ENCODE assay signal across 7 mouse cellular contexts in genomic region chr11:32227041-32227440, GRCm38 (mm10). TPM values are rescaled to one million over a fixed set of nuclear protein-coding genes. Genes with fewer than 3 reads are reported as not detected.
DNase-seq lines count a peak whose midpoint lies in the region; ATAC-seq and TF ChIP-seq lines count a peak whose summit lies in the region.

No protein-coding gene starts in this region.

- peaks cover 72% of the 10 kb centered on the region for H3K4me1 ChIP-seq in megakaryocyte, embryonic 14.5 days
- peaks cover 17% of the 10 kb centered on the region for H3K4me1 ChIP-seq in embryonic fibroblast, embryonic 13.5 days (ENCODE audit: control insufficient read depth, insufficient read depth, low read length)
- H3K4me1 ChIP-seq in limb, embryonic 13.5 days: peaks cover 55% of the 10 kb centered on the region
- H3K4me1 ChIP-seq in stomach, embryonic 16.5 days (ENCODE audit: control insufficient read depth, insufficient read depth, low read length): peaks cover 40% of the 10 kb centered on the region

- TF ChIP-seq POLR2A in embryonic fibroblast, embryonic 13.5 days (IDR thresholded peaks at IDR 0.05; ENCODE audit: low read depth, low read length): peak; percentile 44

- peak overlapping the region; percentile 68 for H3K4me2 ChIP-seq in limb, embryonic 13.5 days (replicated peaks)
- peak overlapping the region; percentile 90 for H3K4me2 ChIP-seq in stomach, embryonic 16.5 days (ENCODE audit: low read depth, low read length)

- peaks cover 21% of the 10 kb centered on the region for H3K27me3 ChIP-seq in megakaryocyte, embryonic 14.5 days (replicated peaks)
- H3K27me3 ChIP-seq in limb, embryonic 13.5 days: no peaks in the 10 kb centered on the region
- no peaks in the 10 kb centered on the region for H3K27me3 ChIP-seq in stomach, embryonic 16.5 days (ENCODE audit: control insufficient read depth, insufficient read depth, low read length)

- peaks cover 46% of the 10 kb centered on the region for H3K36me3 ChIP-seq in megakaryocyte, embryonic 14.5 days (replicated peaks; ENCODE audit: low read length)
- H3K36me3 ChIP-seq in limb, embryonic 13.5 days: peaks cover 39% of the 10 kb centered on the region
- peaks cover 8% of the 10 kb centered on the region; the same call in 1 of the 2 replicates for H3K36me3 ChIP-seq in stomach, embryonic 16.5 days (ENCODE audit: control insufficient read depth, insufficient read depth, low read length)

- no peak for TF ChIP-seq CTCF in embryonic fibroblast, embryonic 13.5 days (IDR thresholded peaks at IDR 0.05; ENCODE audit: borderline replicate concordance, insufficient read depth, low read length)

- DNase-seq in left cerebral cortex, adult 8-10 months (ENCODE audit: low spot score in 2 of 2): no peak
- no peak for DNase-seq in gastrocnemius, postnatal 10 days

- H3K27ac ChIP-seq in embryonic fibroblast, embryonic 13.5 days (ENCODE audit: insufficient read depth, low read length): peak overlapping the region; percentile 89; the same call in 1 of the 2 replicates
- H3K27ac ChIP-seq in limb, embryonic 13.5 days: no peak overlapping the region
- H3K27ac ChIP-seq in stomach, embryonic 16.5 days (ENCODE audit: low read length): peak overlapping the region; percentile 95

- H3K9me3 ChIP-seq in megakaryocyte, embryonic 14.5 days: peaks cover 12% of the 10 kb centered on the region; the same call in 1 of the 2 replicates
- H3K9me3 ChIP-seq in limb, embryonic 13.5 days: no peaks in the 10 kb centered on the region
- no peaks in the 10 kb centered on the region for H3K9me3 ChIP-seq in stomach, embryonic 16.5 days (replicated peaks; ENCODE audit: control insufficient read depth, low read length)

- H3K9ac ChIP-seq in limb, embryonic 13.5 days: peak overlapping the region; percentile 84
- peak overlapping the region; percentile 88 for H3K9ac ChIP-seq in stomach, embryonic 16.5 days (ENCODE audit: low read length)

- H3K4me3 ChIP-seq in megakaryocyte, embryonic 14.5 days (replicated peaks): peak overlapping the region; percentile 98
- H3K4me3 ChIP-seq in embryonic fibroblast, embryonic 13.5 days (ENCODE audit: insufficient read depth, low read length): peak overlapping the region; percentile 76
- peak overlapping the region; percentile 73 for H3K4me3 ChIP-seq in limb, embryonic 13.5 days
- H3K4me3 ChIP-seq in stomach, embryonic 16.5 days (replicated peaks; ENCODE audit: low read length): peak overlapping the region; percentile 79

- ATAC-seq in megakaryocyte, adult 5-6 weeks (ENCODE audit: poor library complexity, severe bottlenecking): no peak
- no peak for ATAC-seq in limb, embryonic 13.5 days (ENCODE audit: low FRiP score, low read depth)
- no peak for ATAC-seq in stomach, embryonic 16.5 days (ENCODE audit: insufficient read depth, low FRiP score)

- 45% methylated on average over 1 of the region's 1 CpGs for WGBS in limb, embryonic 13.5 days
- 33% methylated on average over 1 of the region's 1 CpGs for WGBS in stomach, embryonic 16.5 days

RNA-seq across cellular contexts. Expression of gene Mpg, which starts 0.7 kb away (rescaled TPM):
- polyA plus RNA-seq in megakaryocyte, embryonic 14.5 days (2012; ENCODE audit: insufficient read depth, low replicate concordance): 3.6 and 8.8 TPM in 2 replicates
- 9.8 and 12.1 TPM in 2 replicates for total RNA-seq in megakaryocyte, adult 5-6 weeks (2015)
- 6.8 and 9.9 TPM in 2 replicates for total RNA-seq in megakaryocyte, adult 5-6 weeks (2017)
- polyA plus RNA-seq in embryonic fibroblast, embryonic 13.5 days (2011; ENCODE audit: insufficient read length, low read depth, missing spikeins): 20.7 and 21.2 TPM in 2 replicates
- 42.7 and 43.5 TPM in 2 replicates for polyA plus RNA-seq in limb, embryonic 13.5 days (2015; fragmentation: Nextera tagmentation; extraction: Ambion mirVana)
- polyA plus RNA-seq in stomach, embryonic 16.5 days (2015; fragmentation: Nextera tagmentation; extraction: Ambion mirVana): 32.6 and 33.8 TPM in 2 replicates
- total RNA-seq in left cerebral cortex, adult 8-10 months (2022): 10 to 100 TPM; 19.3 to 22.4 (median 20.9) TPM
- total RNA-seq in gastrocnemius, postnatal 10 days (2021): 10 to 100 TPM; 11.2 to 14.3 TPM

RNA-seq across cellular contexts. Expression of gene Rhbdf1, which starts 4.9 kb away (rescaled TPM):
- 16.1 and 37.2 TPM in 2 replicates for polyA plus RNA-seq in megakaryocyte, embryonic 14.5 days (2012; ENCODE audit: insufficient read depth, low replicate concordance)
- total RNA-seq in megakaryocyte, adult 5-6 weeks (2015): not detected in 2 replicates
- not detected in 2 replicates for total RNA-seq in megakaryocyte, adult 5-6 weeks (2017)
- polyA plus RNA-seq in embryonic fibroblast, embryonic 13.5 days (2011; ENCODE audit: insufficient read length, low read depth, missing spikeins): 45.9 and 49.1 TPM in 2 replicates
- polyA plus RNA-seq in limb, embryonic 13.5 days (2015; fragmentation: Nextera tagmentation; extraction: Ambion mirVana): 59.3 and 63.4 TPM in 2 replicates
- polyA plus RNA-seq in stomach, embryonic 16.5 days (2015; fragmentation: Nextera tagmentation; extraction: Ambion mirVana): 57.4 and 67.7 TPM in 2 replicates
- 10 to 100 TPM in 2 of 4 experiments, 1 to 10 TPM in 2; 8.4 to 14.2 (median 10.1) TPM for total RNA-seq in left cerebral cortex, adult 8-10 months (2022)
- total RNA-seq in gastrocnemius, postnatal 10 days (2021): 10 to 100 TPM; 26.3 to 35.3 TPM

RNA-seq across cellular contexts. Expression of gene Snrnp25, which starts 21.8 kb away (rescaled TPM):
- polyA plus RNA-seq in megakaryocyte, embryonic 14.5 days (2012; ENCODE audit: insufficient read depth, low replicate concordance): 15.1 and 78.7 TPM in 2 replicates
- 38.9 and 42.8 TPM in 2 replicates for total RNA-seq in megakaryocyte, adult 5-6 weeks (2015)
- total RNA-seq in megakaryocyte, adult 5-6 weeks (2017): 32.5 and 47.7 TPM in 2 replicates
- polyA plus RNA-seq in embryonic fibroblast, embryonic 13.5 days (2011; ENCODE audit: insufficient read length, low read depth, missing spikeins): 20.4 and 21.6 TPM in 2 replicates
- polyA plus RNA-seq in limb, embryonic 13.5 days (2015; fragmentation: Nextera tagmentation; extraction: Ambion mirVana): 58.7 and 66.4 TPM in 2 replicates
- 44.9 and 47.5 TPM in 2 replicates for polyA plus RNA-seq in stomach, embryonic 16.5 days (2015; fragmentation: Nextera tagmentation; extraction: Ambion mirVana)
- 10 to 100 TPM; 20.8 to 22.5 (median 22.0) TPM for total RNA-seq in left cerebral cortex, adult 8-10 months (2022)
- 1 to 10 TPM; 7.6 to 8.6 TPM for total RNA-seq in gastrocnemius, postnatal 10 days (2021)

RNA-seq across cellular contexts. Expression of gene Il9r, which starts 27.0 kb away (rescaled TPM):
- polyA plus RNA-seq in megakaryocyte, embryonic 14.5 days (2012; ENCODE audit: insufficient read depth, low replicate concordance): not detected in 2 replicates
- total RNA-seq in megakaryocyte, adult 5-6 weeks (2015): not detected in 2 replicates
- total RNA-seq in megakaryocyte, adult 5-6 weeks (2017): not detected in 2 replicates
- not detected in 2 replicates for polyA plus RNA-seq in embryonic fibroblast, embryonic 13.5 days (2011; ENCODE audit: insufficient read length, low read depth, missing spikeins)
- 0.14 and 0.50 TPM in 2 replicates for polyA plus RNA-seq in limb, embryonic 13.5 days (2015; fragmentation: Nextera tagmentation; extraction: Ambion mirVana)
- 0.07 and 0.09 TPM in 2 replicates for polyA plus RNA-seq in stomach, embryonic 16.5 days (2015; fragmentation: Nextera tagmentation; extraction: Ambion mirVana)
- total RNA-seq in left cerebral cortex, adult 8-10 months (2022): not detected
- not detected for total RNA-seq in gastrocnemius, postnatal 10 days (2021)

RNA-seq across cellular contexts. Expression of gene Nprl3, which starts 40.5 kb away (rescaled TPM):
- 14.4 and 52.1 TPM in 2 replicates for polyA plus RNA-seq in megakaryocyte, embryonic 14.5 days (2012; ENCODE audit: insufficient read depth, low replicate concordance)
- total RNA-seq in megakaryocyte, adult 5-6 weeks (2015): 6.6 and 10.7 TPM in 2 replicates
- total RNA-seq in megakaryocyte, adult 5-6 weeks (2017): 9.5 and 11.9 TPM in 2 replicates
- polyA plus RNA-seq in embryonic fibroblast, embryonic 13.5 days (2011; ENCODE audit: insufficient read length, low read depth, missing spikeins): 43.1 and 49.4 TPM in 2 replicates
- polyA plus RNA-seq in limb, embryonic 13.5 days (2015; fragmentation: Nextera tagmentation; extraction: Ambion mirVana): 46.0 and 47.0 TPM in 2 replicates
- polyA plus RNA-seq in stomach, embryonic 16.5 days (2015; fragmentation: Nextera tagmentation; extraction: Ambion mirVana): 36.8 and 37.6 TPM in 2 replicates
- total RNA-seq in left cerebral cortex, adult 8-10 months (2022): 10 to 100 TPM; 55.3 to 63.7 (median 60.5) TPM
- total RNA-seq in gastrocnemius, postnatal 10 days (2021): 10 to 100 TPM; 18.9 to 25.0 TPM
